ENCODE assay signal across 6 mouse cellular contexts in the genomic region with DNA sequence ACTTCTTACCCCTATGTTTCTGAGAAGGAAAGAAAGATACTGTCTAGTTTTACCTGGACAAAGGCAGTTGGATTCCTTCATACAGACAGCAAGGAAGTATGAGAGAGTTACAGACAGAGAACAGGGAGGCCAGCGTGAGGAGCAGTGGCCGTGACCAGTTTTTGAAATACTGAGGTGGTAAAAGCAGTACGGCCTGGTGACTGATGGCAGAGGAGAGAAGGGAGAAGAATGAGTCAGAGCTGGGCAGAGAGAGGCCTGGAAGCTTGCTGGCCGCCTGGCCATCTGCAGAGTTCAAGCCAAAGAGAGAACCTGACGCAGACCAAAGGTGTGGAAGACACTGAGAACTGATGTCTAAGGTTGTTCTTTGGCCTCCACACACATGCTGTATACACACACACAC.
"Had no signal": no experiment of that assay in that cellular context is flagged by ENCODE, and none has a peak within 500 bp of the region (broad histone marks: within the 10 kb centered on the region; RNA-seq: fewer than 3 reads in every experiment).

No protein-coding gene starts in this region.

- DNase-seq: kidney, adult 9 months; kidney, postnatal 4 days; left cerebral cortex, postnatal 4 days; lung, adult 18-20 months; right cerebral cortex, adult 18-20 months; thymus, postnatal 4 days had no signal
